24 mouse cellular contexts compared by ENCODE assay signal in the genomic region with DNA sequence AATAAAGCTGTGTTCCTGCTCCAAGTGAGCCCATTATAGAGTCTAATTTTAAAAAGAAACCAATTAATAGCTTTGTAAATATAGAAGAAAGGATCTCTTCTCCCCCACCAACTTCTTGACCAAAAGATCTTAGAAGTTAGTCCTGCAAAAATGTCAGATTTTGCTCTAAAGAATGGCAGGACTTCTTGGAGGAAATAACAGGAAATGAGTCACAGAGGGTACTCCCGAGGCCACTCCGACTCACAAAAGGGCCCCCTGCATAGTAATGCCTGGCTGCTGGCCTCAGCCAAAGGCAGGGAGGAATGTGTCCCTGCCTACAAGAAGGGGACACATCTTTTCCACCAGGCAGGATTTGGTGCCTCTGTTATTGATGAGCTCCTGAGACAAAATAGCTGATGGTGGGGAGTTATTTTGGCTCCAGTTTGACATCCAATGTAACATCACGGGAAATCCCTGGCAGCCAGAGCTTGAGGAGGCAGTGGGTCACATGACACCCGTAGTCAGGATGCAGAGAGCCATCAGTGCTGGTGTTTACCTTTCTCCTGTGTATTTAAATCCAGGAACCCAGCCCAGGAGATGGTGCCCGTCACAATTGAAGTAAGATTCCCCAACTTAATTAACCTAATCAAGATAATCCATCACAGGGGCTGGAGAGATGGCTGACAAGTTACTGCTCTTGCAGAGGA. TPM values are rescaled to one million over a fixed set of nuclear protein-coding genes. Genes with fewer than 3 reads are reported as not detected.
"Had no signal": no experiment of that assay in that cellular context is flagged by ENCODE, and none has a peak within 500 bp of the region (broad histone marks: within the 10 kb centered on the region; RNA-seq: fewer than 3 reads in every experiment).

No protein-coding gene starts in this region.

- H3K27me3 ChIP-seq: limb, embryonic 15.5 days; neural tube, embryonic 12.5 days; neural tube, embryonic 15.5 days; stomach, embryonic 15.5 days had no signal

- H3K4me3 ChIP-seq: layer of hippocampus, adult 2 months; limb, embryonic 12.5 days; limb, embryonic 15.5 days; neural tube, embryonic 12.5 days; neural tube, embryonic 15.5 days; stomach, embryonic 15.5 days had no signal

- H3K27ac ChIP-seq: kidney, postnatal 0 days; layer of hippocampus, adult 2 months; limb, embryonic 12.5 days; limb, embryonic 15.5 days; liver, embryonic 14.5 days; neural tube, embryonic 12.5 days; neural tube, embryonic 15.5 days; stomach, embryonic 15.5 days had no signal

- H3K4me2 ChIP-seq: limb, embryonic 12.5 days; limb, embryonic 15.5 days; liver, embryonic 11.5 days; lung, embryonic 14.5 days; midbrain, embryonic 11.5 days; neural tube, embryonic 12.5 days; neural tube, embryonic 15.5 days; stomach, embryonic 15.5 days had no signal

- H3K4me1 ChIP-seq: limb, embryonic 12.5 days; limb, embryonic 15.5 days; neural tube, embryonic 12.5 days; neural tube, embryonic 15.5 days; stomach, embryonic 15.5 days had no signal

- DNase-seq: kidney, postnatal 25 days; layer of hippocampus, postnatal 36 days; left cerebral cortex, postnatal 4 days; liver, postnatal 0 days; lung, embryonic 14.5 days; midbrain, embryonic 14.5 days; right cerebral cortex, adult 18-20 months; right cerebral cortex, postnatal 14 days; spleen, adult 18-20 months; thymus, postnatal 25 days had no signal

- H3K36me3 ChIP-seq: limb, embryonic 12.5 days; limb, embryonic 15.5 days; neural tube, embryonic 12.5 days; neural tube, embryonic 15.5 days; stomach, embryonic 15.5 days had no signal

RNA-seq across cellular contexts. Expression of a gene that starts 22.1 kb away (rescaled TPM):
- polyA plus RNA-seq: kidney, embryonic 14.5 days; kidney, postnatal 0 days; large intestine, adult 2 months; limb, embryonic 15.5 days; lung, embryonic 14.5 days; midbrain, embryonic 11.5 days; midbrain, embryonic 14.5 days; midbrain, postnatal 0 days; stomach, embryonic 15.5 days; thymus, postnatal 0 days had no signal
